Mouse (Mus musculus) bone marrow, adult 2 months (tissue): Measurements from ENCODE around the gene Isg15.

Source experiments
- CTCF ChIP-seq: fragments of 200-500 bp; IDR thresholded peaks from 2 replicates; pipeline ENCODE4 v1.5.1; 2011; ENCODE audit warnings: low read length, control low read depth; ENCODE audit not compliant: control insufficient read depth, insufficient read depth
- POLR2A ChIP-seq: fragments of 200-500 bp; IDR thresholded peaks from 2 replicates; pipeline ENCODE4 v1.6.1; 2011; ENCODE audit warnings: low read depth, mild to moderate bottlenecking, control low read depth, low read length, borderline replicate concordance; ENCODE audit not compliant: control insufficient read depth

- TF ChIP-seq CTCF (no peak), POLR2A (no peak)
Observed at GRCm38 (mm10) chr4:156193200-156193590, 7.4 kb downstream of the Isg15 start.
